Mouse (Mus musculus): Measurements from ENCODE around the gene Slc6a13. TPM values are rescaled to one million over a fixed set of nuclear protein-coding genes. Genes with fewer than 3 reads are reported as not detected.
A peak's percentile ranks its signal among the peaks of the same experiment; 100 is the strongest.

The Slc6a13 gene
- total and polyA plus RNA-seq, 3 experiments, result 9.6 to 17.4 (median 15.4) TPM

DNA sequence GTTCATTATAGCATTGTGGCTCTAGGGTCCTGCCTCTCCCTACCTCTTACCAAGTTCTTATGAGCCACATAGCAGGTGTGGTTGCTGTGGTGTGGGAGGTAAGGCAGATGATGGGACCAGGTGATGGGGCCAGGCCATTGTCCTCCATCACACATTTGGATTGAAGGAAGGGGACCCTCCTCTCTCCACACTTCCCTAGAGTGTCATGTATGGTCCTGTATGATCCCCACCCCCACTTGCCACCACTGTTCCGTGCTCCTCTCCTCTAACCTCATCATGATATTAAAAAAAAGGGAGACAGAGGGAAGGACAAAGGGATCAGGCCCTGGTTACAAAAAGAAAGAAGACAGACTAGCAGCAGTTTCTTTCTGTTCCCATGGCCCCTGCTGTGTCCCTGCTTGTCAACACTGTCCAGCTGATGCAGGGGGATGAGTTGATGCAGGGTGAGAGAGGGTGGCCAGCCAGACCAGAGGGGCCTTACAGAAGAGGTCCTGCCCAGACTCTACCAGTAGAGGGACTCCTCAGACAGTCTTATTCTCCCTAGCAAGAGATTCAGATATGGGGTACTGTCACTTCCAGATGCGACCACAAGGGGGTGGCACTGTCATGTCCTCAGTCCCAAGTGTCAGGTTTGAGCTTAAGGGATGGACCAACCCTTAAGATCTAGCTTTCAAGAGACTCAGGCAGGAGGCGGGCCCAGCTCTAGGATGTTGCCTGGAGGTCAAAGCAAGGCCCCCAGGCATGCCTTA lies 37.9 kb downstream of the Slc6a13 start (continued):
- peak; percentile 97 for TF ChIP-seq SMC3 (IDR thresholded peaks at IDR 0.05; ENCODE audit: low read depth, low read length)
- no peak for TF ChIP-seq ZKSCAN1 (IDR thresholded peaks at IDR 0.05; ENCODE audit: borderline replicate concordance, low read depth, low read length)

- no peak overlapping the region for H3K27ac ChIP-seq (ENCODE audit: insufficient read depth, low read depth)
- DNase-seq (ENCODE audit: extremely low read depth), result no peak
- in situ Hi-C loops (cut with MboI; ENCODE audit: low pct_ligation_motif_present, low pct_unique_long_range_greater_than_20kb, low sequenced_read_pairs), result loop anchor here (5.0 to 10.0 kb wide), 2 partner anchors 151 to 196 kb away; no protein-coding TSS in a partner anchor
These were observed 38.5 kb downstream of the Slc6a13 start for GRCm38 (mm10) chr6:121338519-121338896.

GRCm38 (mm10) chr6:121341650-121342049 lies 41.6 kb downstream of the Slc6a13 start:
- in situ Hi-C loops (cut with MboI; ENCODE audit: low pct_ligation_motif_present, low pct_unique_long_range_greater_than_20kb, low sequenced_read_pairs) (no loop called here), dilution Hi-C loops (cut with MboI; ENCODE audit: extremely low pct_ligation_motif_present, extremely low pct_unique_long_range_greater_than_20kb, low sequenced_read_pairs) (no loop called here)
- no peak for TF ChIP-seq MEF2A (IDR thresholded peaks at IDR 0.05; ENCODE audit: borderline replicate concordance, low read depth, low read length)
- no peak for TF ChIP-seq RAD21 (IDR thresholded peaks at IDR 0.05; ENCODE audit: low read depth, low read length)
- 0 out of 2 replicates have a peak, but pooled peaks have one; percentile 27 for TF ChIP-seq IRF4 (IDR thresholded peaks at IDR 0.05; ENCODE audit: low read depth, low read length)
- TF ChIP-seq POLR2A (IDR thresholded peaks at IDR 0.05; ENCODE audit: low read depth, low read length), result no peak
- TF ChIP-seq EP300 (IDR thresholded peaks at IDR 0.05; ENCODE audit: low read length), result peak; percentile 79
- TF ChIP-seq TCF12 (IDR thresholded peaks at IDR 0.05; ENCODE audit: low read depth, low read length), result no peak
- TF ChIP-seq BHLHE40 (IDR thresholded peaks at IDR 0.05; ENCODE audit: low read depth, low read length), result no peak
- TF ChIP-seq POLR2AphosphoS2 (IDR thresholded peaks at IDR 0.05; ENCODE audit: low read depth, low read length), result no peak
- TF ChIP-seq ZMIZ1 (IDR thresholded peaks at IDR 0.05; ENCODE audit: low read depth, low read length), result no peak
- TF ChIP-seq NRF1 (IDR thresholded peaks at IDR 0.05; ENCODE audit: low read depth, low read length), result no peak
- TF ChIP-seq ZNF384 (IDR thresholded peaks at IDR 0.05; ENCODE audit: low read depth, low read length), result no peak
- TF ChIP-seq CHD1 (IDR thresholded peaks at IDR 0.05; ENCODE audit: low read depth, low read length), result no peak
- no peak for TF ChIP-seq ZKSCAN1 (IDR thresholded peaks at IDR 0.05; ENCODE audit: borderline replicate concordance, low read depth, low read length)
- no peak for TF ChIP-seq SMC3 (IDR thresholded peaks at IDR 0.05; ENCODE audit: low read depth, low read length)
- no peak for TF ChIP-seq MXI1 (IDR thresholded peaks at IDR 0.05; ENCODE audit: low read depth, low read length)
- TF ChIP-seq ETS1 (conservative IDR thresholded peaks at IDR 0.05; ENCODE audit: low read depth, low read length), result peak; percentile 25; the same call in 1 of the 2 replicates
- no peak for TF ChIP-seq GABPA (IDR thresholded peaks at IDR 0.05; ENCODE audit: insufficient replicate concordance, low read depth, low read length)
- TF ChIP-seq UBTF (IDR thresholded peaks at IDR 0.05; ENCODE audit: low read depth, low read length), result no peak
- Histone ChIP-seq H3K4me1 (ENCODE audit: control insufficient read depth in 1 of 2, insufficient read depth in 2 of 2) (peaks cover 23 to 65% of the 10 kb centered on the region in 2 experiments), H3K79me2 (replicated peaks; ENCODE audit: control insufficient read depth, extremely low read depth, insufficient read depth, poor library complexity, severe bottlenecking) (no peaks in the 10 kb centered on the region), H3K36me3 (replicated peaks in 1 of 2; ENCODE audit: control insufficient read depth in 1 of 2, insufficient read depth in 1 of 2, low read length in 1 of 2) (peaks cover 0 to 13% of the 10 kb centered on the region in 2 experiments), H3K4me2 (ENCODE audit: insufficient read depth, low read depth, poor library complexity, severe bottlenecking) (peak overlapping the region; percentile 8; the same call in 1 of the 2 replicates), H3K27me3 (replicated peaks) (no peaks in the 10 kb centered on the region), H3K4me3 (replicated peaks in 1 of 3; ENCODE audit: low read depth in 2 of 3, low read length in 2 of 3, poor library complexity in 1 of 3) (peak overlapping the region in 1 of 3 experiments; percentile 30), H3K9ac (ENCODE audit: insufficient read depth, low read depth) (no peak overlapping the region), H3K9me3 (replicated peaks; ENCODE audit: low read length) (no peaks in the 10 kb centered on the region), H3K27ac (ENCODE audit: insufficient read depth, low read depth) (no peak overlapping the region)
- DNase-seq (ENCODE audit: extremely low read depth), result peak; percentile 33

More at GRCm38 (mm10) chr6:121338519-121338896, 38.5 kb downstream of the Slc6a13 start:
- Histone ChIP-seq H3K4me3 (replicated peaks in 1 of 3; ENCODE audit: low read depth in 2 of 3, low read length in 2 of 3, poor library complexity in 1 of 3) (no peak overlapping the region), H3K4me2 (ENCODE audit: insufficient read depth, low read depth, poor library complexity, severe bottlenecking) (no peak overlapping the region), H3K9me3 (replicated peaks; ENCODE audit: low read length) (no peaks in the 10 kb centered on the region), H3K9ac (ENCODE audit: insufficient read depth, low read depth) (no peak overlapping the region), H3K27me3 (replicated peaks) (no peaks in the 10 kb centered on the region), H3K79me2 (replicated peaks; ENCODE audit: control insufficient read depth, extremely low read depth, insufficient read depth, poor library complexity, severe bottlenecking) (no peaks in the 10 kb centered on the region), H3K4me1 (ENCODE audit: control insufficient read depth in 1 of 2, insufficient read depth in 2 of 2) (peaks cover 25 to 56% of the 10 kb centered on the region in 2 experiments), H3K36me3 (replicated peaks in 1 of 2; ENCODE audit: control insufficient read depth in 1 of 2, insufficient read depth in 1 of 2, low read length in 1 of 2) (peaks cover 0 to 13% of the 10 kb centered on the region in 2 experiments)
- dilution Hi-C loops (cut with MboI; ENCODE audit: extremely low pct_ligation_motif_present, extremely low pct_unique_long_range_greater_than_20kb, low sequenced_read_pairs), result no loop called here
- TF ChIP-seq PAX5 (IDR thresholded peaks at IDR 0.05; ENCODE audit: low read length), result no peak
- TF ChIP-seq TCF12 (IDR thresholded peaks at IDR 0.05; ENCODE audit: low read depth, low read length), result no peak
- TF ChIP-seq RAD21 (IDR thresholded peaks at IDR 0.05; ENCODE audit: low read depth, low read length), result no peak
- no peak for TF ChIP-seq MAZ (IDR thresholded peaks at IDR 0.05; ENCODE audit: low read depth, low read length)
- TF ChIP-seq EP300 (IDR thresholded peaks at IDR 0.05; ENCODE audit: low read length), result no peak
- TF ChIP-seq ETS1 (conservative IDR thresholded peaks at IDR 0.05; ENCODE audit: low read depth, low read length), result no peak
- no peak for TF ChIP-seq TBP (conservative IDR thresholded peaks at IDR 0.05; ENCODE audit: low read depth, low read length)
- no peak for TF ChIP-seq NRF1 (IDR thresholded peaks at IDR 0.05; ENCODE audit: low read depth, low read length)
- no peak for TF ChIP-seq JUND (conservative IDR thresholded peaks at IDR 0.05; ENCODE audit: low read depth, low read length)
- TF ChIP-seq NELFE (IDR thresholded peaks at IDR 0.05; ENCODE audit: low read depth, low read length), result no peak
- no peak for TF ChIP-seq ZC3H11A (IDR thresholded peaks at IDR 0.05; ENCODE audit: low read depth, low read length)
- no peak for TF ChIP-seq HCFC1 (IDR thresholded peaks at IDR 0.05; ENCODE audit: low read depth, low read length)

Measured in CH12.LX (cell line).